ENCODE assay signal across 9 mouse cellular contexts in genomic region chr12:70367326-70368248, GRCm38 (mm10). TPM values are rescaled to one million over a fixed set of nuclear protein-coding genes. Genes with fewer than 3 reads are reported as not detected.
A peak's percentile ranks its signal among the peaks of the same experiment; 100 is the strongest.
DNase-seq lines count a peak whose midpoint lies in the region; ATAC-seq lines count a peak whose summit lies in the region.
"Had no signal": no experiment of that assay in that cellular context is flagged by ENCODE, and none has a peak within 500 bp of the region (broad histone marks: within the 10 kb centered on the region; RNA-seq: fewer than 3 reads in every experiment).

No protein-coding gene starts in this region.

- H3K27me3 ChIP-seq in forebrain, embryonic 11.5 days (ENCODE audit: control insufficient read depth, insufficient read depth, low read length) = no peaks in the 10 kb centered on the region
- no peaks in the 10 kb centered on the region for H3K27me3 ChIP-seq in hindbrain, embryonic 13.5 days
- H3K27me3 ChIP-seq in midbrain, embryonic 11.5 days (ENCODE audit: control insufficient read depth, insufficient read depth, low read length) = no peaks in the 10 kb centered on the region
- no peaks in the 10 kb centered on the region for H3K27me3 ChIP-seq in stomach, embryonic 14.5 days (ENCODE audit: control insufficient read depth, insufficient read depth, low read length)

- no peaks in the 10 kb centered on the region for H3K36me3 ChIP-seq in forebrain, embryonic 11.5 days (ENCODE audit: control insufficient read depth, insufficient read depth, low read length)
- no peaks in the 10 kb centered on the region for H3K36me3 ChIP-seq in hindbrain, embryonic 13.5 days
- H3K36me3 ChIP-seq in midbrain, embryonic 11.5 days (ENCODE audit: control insufficient read depth, insufficient read depth, low read length) = no peaks in the 10 kb centered on the region
- H3K36me3 ChIP-seq in stomach, embryonic 14.5 days (ENCODE audit: control insufficient read depth, insufficient read depth, low read length) = no peaks in the 10 kb centered on the region

- peak; percentile 36 for DNase-seq in A20 (ENCODE audit: low read depth, low spot score)
- DNase-seq in adrenal gland, postnatal 36 days = peak; percentile 24 to 55
- peak; percentile 85 for DNase-seq in forebrain, embryonic 11.5 days (ENCODE audit: low spot score)
- DNase-seq in layer of hippocampus, postnatal 14 days (ENCODE audit: low spot score in 2 of 2) = peak; percentile 61 to 72
- peak; percentile 97 for DNase-seq in midbrain, embryonic 11.5 days (ENCODE audit: low spot score, missing footprints)
- no peak for DNase-seq in spleen, postnatal 4 days (ENCODE audit: low spot score in 2 of 2)

- peaks cover 6% of the 10 kb centered on the region; the same call in 1 of the 2 replicates for H3K4me1 ChIP-seq in forebrain, embryonic 11.5 days (replicated peaks; ENCODE audit: control insufficient read depth, insufficient read depth, low read length)
- peaks cover 27% of the 10 kb centered on the region for H3K4me1 ChIP-seq in hindbrain, embryonic 13.5 days (replicated peaks)
- H3K4me1 ChIP-seq in midbrain, embryonic 11.5 days (ENCODE audit: control insufficient read depth, insufficient read depth, low read length) = peaks cover 27% of the 10 kb centered on the region
- H3K4me1 ChIP-seq in stomach, embryonic 14.5 days (ENCODE audit: control insufficient read depth, insufficient read depth, low read length) = peaks cover 8% of the 10 kb centered on the region

- 32% methylated on average over 19 of the region's 19 CpGs for WGBS in forebrain, embryonic 11.5 days
- 13% methylated on average over 19 of the region's 19 CpGs for WGBS in hindbrain, embryonic 13.5 days
- 14% methylated on average over 19 of the region's 19 CpGs for WGBS in midbrain, embryonic 11.5 days
- WGBS in stomach, embryonic 14.5 days = 43% methylated on average over 19 of the region's 19 CpGs

- H3K9me3 ChIP-seq in forebrain, embryonic 11.5 days (ENCODE audit: control insufficient read depth, low read length) = no peaks in the 10 kb centered on the region
- H3K9me3 ChIP-seq in hindbrain, embryonic 13.5 days = no peaks in the 10 kb centered on the region
- H3K9me3 ChIP-seq in midbrain, embryonic 11.5 days (ENCODE audit: control insufficient read depth, low read length) = no peaks in the 10 kb centered on the region
- H3K9me3 ChIP-seq in stomach, embryonic 14.5 days (ENCODE audit: control insufficient read depth, low read depth, low read length) = no peaks in the 10 kb centered on the region

- ATAC-seq in forebrain, embryonic 11.5 days (replicated peaks; ENCODE audit: low FRiP score) = peak; percentile 98
- peak; percentile 99 for ATAC-seq in hindbrain, embryonic 13.5 days (ENCODE audit: low FRiP score)
- ATAC-seq in midbrain, embryonic 11.5 days (ENCODE audit: low FRiP score) = peak; percentile 99
- peak; percentile 88; the same call in 1 of the 2 replicates for ATAC-seq in stomach, embryonic 14.5 days (ENCODE audit: insufficient number of reproducible peaks, insufficient read depth, low FRiP score, low read depth)
- ATAC-seq: Patski had no signal

- H3K27ac ChIP-seq in forebrain, embryonic 11.5 days (ENCODE audit: low read depth, low read length) = peak overlapping the region; percentile 84
- H3K27ac ChIP-seq in hindbrain, embryonic 13.5 days = peak overlapping the region; percentile 94
- H3K27ac ChIP-seq in midbrain, embryonic 11.5 days (ENCODE audit: low read depth, low read length) = peak overlapping the region; percentile 94
- H3K27ac ChIP-seq in stomach, embryonic 14.5 days (ENCODE audit: low read length) = peak overlapping the region; percentile 62

- peak overlapping the region; percentile 43 for H3K4me2 ChIP-seq in forebrain, embryonic 11.5 days (ENCODE audit: low read depth, low read length, severe bottlenecking)
- H3K4me2 ChIP-seq in hindbrain, embryonic 13.5 days = peak overlapping the region; percentile 53
- peak overlapping the region; percentile 45 for H3K4me2 ChIP-seq in midbrain, embryonic 11.5 days
- peak overlapping the region; percentile 29 for H3K4me2 ChIP-seq in stomach, embryonic 14.5 days (replicated peaks; ENCODE audit: low read depth, low read length)

- H3K9ac ChIP-seq in forebrain, embryonic 11.5 days (ENCODE audit: low read length) = peak overlapping the region; percentile 50
- peak overlapping the region; percentile 53 for H3K9ac ChIP-seq in hindbrain, embryonic 13.5 days
- H3K9ac ChIP-seq in midbrain, embryonic 11.5 days (ENCODE audit: low read length) = peak overlapping the region; percentile 61
- no peak overlapping the region for H3K9ac ChIP-seq in stomach, embryonic 14.5 days (replicated peaks; ENCODE audit: low read depth, low read length)

- peak overlapping the region; percentile 3; the same call in 1 of the 2 replicates for H3K4me3 ChIP-seq in forebrain, embryonic 11.5 days (ENCODE audit: low read depth, low read length)
- H3K4me3 ChIP-seq in hindbrain, embryonic 13.5 days = peak overlapping the region; percentile 28
- H3K4me3 ChIP-seq in midbrain, embryonic 11.5 days (ENCODE audit: low read depth, low read length) = peak overlapping the region; percentile 18
- no peak overlapping the region for H3K4me3 ChIP-seq in stomach, embryonic 14.5 days (ENCODE audit: low read depth, low read length)

RNA-seq across cellular contexts. Expression of gene Trim9, which starts 20.2 kb away (rescaled TPM):
- 1 to 10 TPM; 1.3 to 1.5 TPM for total RNA-seq in adrenal gland, postnatal 36 days (2021)
- 14.5 and 15.5 TPM in 2 replicates for polyA plus RNA-seq in forebrain, embryonic 11.5 days (2014; fragmentation: Nextera tagmentation; extraction: Ambion mirVana)
- 57.4 and 57.7 TPM in 2 replicates for polyA plus RNA-seq in hindbrain, embryonic 13.5 days (2015; fragmentation: Nextera tagmentation; extraction: Ambion mirVana)
- total RNA-seq in layer of hippocampus, postnatal 14 days (2021) = 100 to 1,000 TPM; 321 to 358 TPM
- polyA plus RNA-seq in midbrain, embryonic 11.5 days (2014; fragmentation: Nextera tagmentation; extraction: Ambion mirVana) = 26.8 and 28.4 TPM in 2 replicates
- 2.4 and 2.6 TPM in 2 replicates for polyA plus RNA-seq in stomach, embryonic 14.5 days (2014; fragmentation: Nextera tagmentation; extraction: Ambion mirVana)
- polyA plus RNA-seq: Patski had no signal

Comparison
In these comparisons a context has a peak if more than half of its experiments do, and no peak if none do; other contexts are left out.
1. DNase-seq: peak in A20 (single experiment), adrenal gland, postnatal 36 days (2 of 2), forebrain, embryonic 11.5 days (single experiment), layer of hippocampus, postnatal 14 days (2 of 2) and midbrain, embryonic 11.5 days (single experiment); none in spleen, postnatal 4 days (0 of 2).
2. Peak in every context shown above with its lines, with median percentiles within 50 percentile points of each other: ATAC-seq, H3K27ac ChIP-seq and H3K4me2 ChIP-seq.